In the genomic region with DNA sequence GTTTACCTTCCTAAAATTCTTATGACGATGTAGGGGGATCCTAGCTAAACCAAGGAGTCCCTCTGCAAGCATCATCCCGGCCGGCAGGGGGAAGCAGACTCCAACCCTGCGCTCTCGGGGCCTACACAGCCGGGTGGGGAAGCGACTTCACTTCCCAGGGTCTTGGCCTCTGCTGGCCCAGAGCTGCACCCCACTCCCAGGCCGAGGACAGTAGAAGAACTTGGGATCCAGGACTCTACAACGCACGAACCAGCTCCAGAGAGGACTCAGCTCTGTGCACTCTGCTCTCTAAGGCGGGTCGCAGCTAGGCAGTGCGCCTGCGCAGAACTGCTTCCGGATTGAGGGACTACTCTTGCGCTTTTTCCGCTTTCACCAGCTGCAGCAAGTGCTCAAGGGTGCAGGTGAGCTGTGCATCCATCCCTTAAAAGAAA, we compare ENCODE assay signal across 8 mouse cellular contexts. TPM values are rescaled to one million over a fixed set of nuclear protein-coding genes. Genes with fewer than 3 reads are reported as not detected.
A peak's percentile ranks its signal among the peaks of the same experiment; 100 is the strongest.
DNase-seq lines count a peak whose midpoint lies in the region; ATAC-seq and TF ChIP-seq lines count a peak whose summit lies in the region.

A gene (plus strand): TSS at position 87 of the 431 bp plus-strand sequence.

- peak; percentile 86 for DNase-seq in gastrocnemius, postnatal 10 days
- DNase-seq in induced T-regulatory cell, adult 2 months (ENCODE audit: low read depth) = peak; percentile 96
- peak; percentile 61 to 87 for DNase-seq in left cerebral cortex, adult 9 months (ENCODE audit: low spot score in 2 of 2)
- peak; percentile 85 for DNase-seq in right cerebral cortex, postnatal 14 days
- peak; percentile 87 to 88 for DNase-seq in urinary bladder, postnatal 36 days (ENCODE audit: low spot score in 2 of 2)

- H3K27ac ChIP-seq in cortical plate, adult 2 months (ENCODE audit: insufficient read depth, low read length) = peak within 1 kb of the TSS; percentile 83

- peak; percentile 89 for ATAC-seq in activated CD4-positive, CD25-positive, alpha-beta regulatory T cell, adult 4 months
- peak; percentile 94 for ATAC-seq in megakaryocyte progenitor cell, adult 5-6 weeks (replicated peaks; ENCODE audit: poor library complexity)

- peak; percentile 64 for TF ChIP-seq CTCF in cortical plate, adult 2 months (IDR thresholded peaks at IDR 0.05; ENCODE audit: extremely low read depth, insufficient read depth, low read length)

- peak; percentile 90 for TF ChIP-seq POLR2A in cortical plate, adult 2 months (IDR thresholded peaks at IDR 0.05; ENCODE audit: extremely low read depth, insufficient read depth, low read length)

- H3K4me1 ChIP-seq in cortical plate, adult 2 months (ENCODE audit: control insufficient read depth, insufficient read depth, low read length) = peaks cover 3% of the 10 kb centered on the region

- H3K4me3 ChIP-seq in cortical plate, adult 2 months (ENCODE audit: insufficient read depth, low read length) = peak within 1 kb of the TSS; percentile 58

RNA-seq across cellular contexts. Expression of the gene that starts here (rescaled TPM):
- 1 to 10 TPM; 2.2 to 3.7 TPM for polyA plus RNA-seq in activated CD4-positive, CD25-positive, alpha-beta regulatory T cell, adult 4 months (2017; shearing (Covaris generic))
- polyA plus RNA-seq in cortical plate, adult 2 months (2012; rRNA removed) = 69.6 and 70.2 TPM in 2 replicates
- total RNA-seq in gastrocnemius, postnatal 10 days (2021) = 1 to 10 TPM; 2.0 to 2.8 TPM
- 1.3 and 3.3 TPM in 2 replicates for total RNA-seq in megakaryocyte progenitor cell, adult 5-6 weeks (2015)
- 1.3 and 2.5 TPM in 2 replicates for total RNA-seq in megakaryocyte progenitor cell, adult 5-6 weeks (2017)

Comparison
In these comparisons a context has a peak if more than half of its experiments do, and no peak if none do; other contexts are left out.
1. Peak in every context shown above with its lines: DNase-seq, ATAC-seq, H3K4me3 ChIP-seq and H3K27ac ChIP-seq.
2. RNA of the gene that starts here (polyA plus RNA-seq): 69.6 to 70.2 TPM in cortical plate, adult 2 months; 2.2 to 3.7 TPM in activated CD4-positive, CD25-positive, alpha-beta regulatory T cell, adult 4 months; every median in the first group is over 10 times any median in the second.